Mouse (Mus musculus) megakaryocyte progenitor cell, adult 5-6 weeks (primary cell): ENCODE data around the gene Pou5f1. TPM values are rescaled to one million over a fixed set of nuclear protein-coding genes. Genes with fewer than 3 reads are reported as not detected.

Experiments
- ATAC-seq: replicated peaks from 2 replicates; pipeline ENCODE4 v1.8.0; 2016; ENCODE audit warnings: mild to moderate bottlenecking, moderate TSS enrichment, inconsistent platforms; ENCODE audit not compliant: poor library complexity
- total RNA-seq, 2 experiments: library from RNA; stranded (forward) in 1 of 2; stranded (reverse) in 1 of 2; fragments of 157-497, 149-512 nt in 1 of 2; fragments of 200-1000 nt in 1 of 2; gene quantifications; 2 replicates each; pipeline versions ENCODE4 v1.2.3 to v1.2.4; 2015 to 2017

Gene Pou5f1
- total RNA-seq, 2 experiments from 2014 or later: 0.39 TPM; not detected in 1

GRCm38 (mm10) chr17:35549437-35550142, 43.8 kb downstream of the Pou5f1 start:
- no peak for ATAC-seq

GRCm38 (mm10) chr17:35550143-35550494, 44.3 kb downstream of the Pou5f1 start:
- no peak for ATAC-seq

GRCm38 (mm10) chr17:35550871-35551270, 45.1 kb downstream of the Pou5f1 start:
- ATAC-seq: no peak

GRCm38 (mm10) chr17:35551881-35552414, 46.1 kb downstream of the Pou5f1 start, which contains the start of gene Cdsn:
Gene Cdsn, plus strand, starts transcription at chr17:35552128.
- ATAC-seq: no peak

GRCm38 (mm10) chr17:35554321-35554720, 48.5 kb downstream of the Pou5f1 start:
- no peak for ATAC-seq

- no peak for ATAC-seq
Measured at GRCm38 (mm10) chr17:35554761-35555397, 49.1 kb downstream of the Pou5f1 start.

GRCm38 (mm10) chr17:35556186-35556765, 50.5 kb downstream of the Pou5f1 start:
- no peak for ATAC-seq

GRCm38 (mm10) chr17:35556812-35557211, 51.0 kb downstream of the Pou5f1 start:
- peak; percentile 96 for ATAC-seq

- ATAC-seq: no peak
Measured at GRCm38 (mm10) chr17:35557351-35557750, 51.5 kb downstream of the Pou5f1 start.

GRCm38 (mm10) chr17:35558216-35558615, 52.4 kb downstream of the Pou5f1 start:
- no peak for ATAC-seq

Other genes starting within 250 kb of the Pou5f1 start
- gene H2-D1, start 243.3 kb upstream of the Pou5f1 start, total RNA-seq (2015): 248 and 262 TPM in 2 replicates
- gene H2-D1, start 243.3 kb upstream of the Pou5f1 start, total RNA-seq (2017): 464 and 467 TPM in 2 replicates
- not detected in 2 replicates for gene H2-Q1, start 185.6 kb upstream of the Pou5f1 start, total RNA-seq (2015)
- not detected in 2 replicates for gene H2-Q1, start 185.6 kb upstream of the Pou5f1 start, total RNA-seq (2017)
- gene H2-Q2, start 163.8 kb upstream of the Pou5f1 start, total RNA-seq (2015): not detected in 2 replicates
- not detected in 2 replicates for gene H2-Q2, start 163.8 kb upstream of the Pou5f1 start, total RNA-seq (2017)
- gene H2-Q4, start 126.4 kb upstream of the Pou5f1 start, total RNA-seq (2015): 10.6 and 18.1 TPM in 2 replicates
- 24.4 and 31.4 TPM in 2 replicates for gene H2-Q4, start 126.4 kb upstream of the Pou5f1 start, total RNA-seq (2017)
- gene H2-Q6, start 81.2 kb upstream of the Pou5f1 start, total RNA-seq (2015): 23.3 and 37.3 TPM in 2 replicates
- 25.6 and 40.7 TPM in 2 replicates for gene H2-Q6, start 81.2 kb upstream of the Pou5f1 start, total RNA-seq (2017)
- 41.7 and 63.1 TPM in 2 replicates for gene H2-Q7, start 66.9 kb upstream of the Pou5f1 start, total RNA-seq (2015)
- gene H2-Q7, start 66.9 kb upstream of the Pou5f1 start, total RNA-seq (2017): 23.7 and 30.0 TPM in 2 replicates
- 0.64 and 0.78 TPM in 2 replicates for gene H2-Q10, start 35.9 kb upstream of the Pou5f1 start, total RNA-seq (2015)
- 0.30 and 0.71 TPM in 2 replicates for gene H2-Q10, start 35.9 kb upstream of the Pou5f1 start, total RNA-seq (2017)
- gene Tcf19, start 10.8 kb downstream of the Pou5f1 start, total RNA-seq (2015): 23.3 and 23.8 TPM in 2 replicates
- 8.5 and 8.7 TPM in 2 replicates for gene Tcf19, start 10.8 kb downstream of the Pou5f1 start, total RNA-seq (2017)
- gene Cchcr1, start 11.1 kb downstream of the Pou5f1 start, total RNA-seq (2015): 1.1 and 1.9 TPM in 2 replicates
- 4.0 and 5.6 TPM in 2 replicates for gene Cchcr1, start 11.1 kb downstream of the Pou5f1 start, total RNA-seq (2017)
- not detected in 2 replicates for gene Psors1c2, start 27.2 kb downstream of the Pou5f1 start, total RNA-seq (2015)
- gene Psors1c2, start 27.2 kb downstream of the Pou5f1 start, total RNA-seq (2017): not detected in 2 replicates
- not detected in 2 replicates for gene Cdsn, start 46.1 kb downstream of the Pou5f1 start, total RNA-seq (2015)
- not detected in 2 replicates for gene Cdsn, start 46.1 kb downstream of the Pou5f1 start, total RNA-seq (2017)
- not detected in 2 replicates for gene 2300002M23Rik, start 61.4 kb downstream of the Pou5f1 start, total RNA-seq (2015)
- gene 2300002M23Rik, start 61.4 kb downstream of the Pou5f1 start, total RNA-seq (2017): not detected in 2 replicates
- gene Sfta2, start 95.5 kb downstream of the Pou5f1 start, total RNA-seq (2015): not detected in 2 replicates
- gene Sfta2, start 95.5 kb downstream of the Pou5f1 start, total RNA-seq (2017): not detected in 2 replicates
- gene Gm9573, start 120.6 kb downstream of the Pou5f1 start, total RNA-seq (2015): not detected in 2 replicates
- not detected in 2 replicates for gene Gm9573, start 120.6 kb downstream of the Pou5f1 start, total RNA-seq (2017)
- gene Mucl3, start 137.7 kb downstream of the Pou5f1 start, total RNA-seq (2015): not detected in 2 replicates
- gene Mucl3, start 137.7 kb downstream of the Pou5f1 start, total RNA-seq (2017): not detected in 2 replicates
- gene Vars2, start 161.6 kb downstream of the Pou5f1 start, total RNA-seq (2015): 5.7 and 11.4 TPM in 2 replicates
- 12.7 and 14.9 TPM in 2 replicates for gene Vars2, start 161.6 kb downstream of the Pou5f1 start, total RNA-seq (2017)
- 26.2 and 31.8 TPM in 2 replicates for gene Gtf2h4, start 167.7 kb downstream of the Pou5f1 start, total RNA-seq (2015)
- gene Gtf2h4, start 167.7 kb downstream of the Pou5f1 start, total RNA-seq (2017): 24.8 and 29.5 TPM in 2 replicates
- 0.15 TPM in 1 of 2 replicates, not detected in the other for gene Ddr1, start 198.6 kb downstream of the Pou5f1 start, total RNA-seq (2015)
- 0.25 TPM in 1 of 2 replicates, not detected in the other for gene Ddr1, start 198.6 kb downstream of the Pou5f1 start, total RNA-seq (2017)